Mouse (Mus musculus): ENCODE results near the gene Mapk14. TPM values are rescaled to one million over a fixed set of nuclear protein-coding genes. Genes with fewer than 3 reads are reported as not detected.

Gene Mapk14
- polyA plus RNA-seq, 1 experiment, result 66.2 TPM

- TF ChIP-seq POLR2A (IDR thresholded peaks at IDR 0.05; ENCODE audit: borderline replicate concordance, extremely low read depth, insufficient read depth, insufficient read length, poor library complexity, severe bottlenecking), result no peak
- no peak for TF ChIP-seq CTCF (IDR thresholded peaks at IDR 0.05; ENCODE audit: borderline replicate concordance, extremely low read depth, insufficient read depth, insufficient read length)
- DNase-seq (ENCODE audit: low read depth), result no peak
These were observed 7.5 kb downstream of the Mapk14 start for GRCm38 (mm10) chr17:28698672-28699071.

- TF ChIP-seq CTCF (IDR thresholded peaks at IDR 0.05; ENCODE audit: borderline replicate concordance, extremely low read depth, insufficient read depth, insufficient read length) (no peak), POLR2A (IDR thresholded peaks at IDR 0.05; ENCODE audit: borderline replicate concordance, extremely low read depth, insufficient read depth, insufficient read length, poor library complexity, severe bottlenecking) (no peak)
- no peak for DNase-seq (ENCODE audit: low read depth)
These were observed 8.7 kb downstream of the Mapk14 start for GRCm38 (mm10) chr17:28699789-28700188.

- TF ChIP-seq CTCF (IDR thresholded peaks at IDR 0.05; ENCODE audit: borderline replicate concordance, extremely low read depth, insufficient read depth, insufficient read length), result no peak
- no peak for TF ChIP-seq POLR2A (IDR thresholded peaks at IDR 0.05; ENCODE audit: borderline replicate concordance, extremely low read depth, insufficient read depth, insufficient read length, poor library complexity, severe bottlenecking)
These were observed 10.0 kb downstream of the Mapk14 start for GRCm38 (mm10) chr17:28701171-28701570.

GRCm38 (mm10) chr17:28701737-28702136, 10.6 kb downstream of the Mapk14 start:
- TF ChIP-seq POLR2A (IDR thresholded peaks at IDR 0.05; ENCODE audit: borderline replicate concordance, extremely low read depth, insufficient read depth, insufficient read length, poor library complexity, severe bottlenecking), result no peak
- no peak for TF ChIP-seq CTCF (IDR thresholded peaks at IDR 0.05; ENCODE audit: borderline replicate concordance, extremely low read depth, insufficient read depth, insufficient read length)

More at GRCm38 (mm10) chr17:28701171-28701570, 10.0 kb downstream of the Mapk14 start:
- DNase-seq (ENCODE audit: low read depth), result no peak

GRCm38 (mm10) chr17:28702646-28703045, 11.5 kb downstream of the Mapk14 start:
- no peak for TF ChIP-seq POLR2A (IDR thresholded peaks at IDR 0.05; ENCODE audit: borderline replicate concordance, extremely low read depth, insufficient read depth, insufficient read length, poor library complexity, severe bottlenecking)
- no peak for TF ChIP-seq CTCF (IDR thresholded peaks at IDR 0.05; ENCODE audit: borderline replicate concordance, extremely low read depth, insufficient read depth, insufficient read length)
- no peak for DNase-seq (ENCODE audit: low read depth)

More at GRCm38 (mm10) chr17:28701737-28702136, 10.6 kb downstream of the Mapk14 start:
- no peak for DNase-seq (ENCODE audit: low read depth)

GRCm38 (mm10) chr17:28706697-28707096, 15.6 kb downstream of the Mapk14 start:
- TF ChIP-seq CTCF (IDR thresholded peaks at IDR 0.05; ENCODE audit: borderline replicate concordance, extremely low read depth, insufficient read depth, insufficient read length) (no peak), POLR2A (IDR thresholded peaks at IDR 0.05; ENCODE audit: borderline replicate concordance, extremely low read depth, insufficient read depth, insufficient read length, poor library complexity, severe bottlenecking) (no peak)
- DNase-seq (ENCODE audit: low read depth), result no peak

- TF ChIP-seq POLR2A (IDR thresholded peaks at IDR 0.05; ENCODE audit: borderline replicate concordance, extremely low read depth, insufficient read depth, insufficient read length, poor library complexity, severe bottlenecking) (no peak), CTCF (IDR thresholded peaks at IDR 0.05; ENCODE audit: borderline replicate concordance, extremely low read depth, insufficient read depth, insufficient read length) (no peak)
- no peak for DNase-seq (ENCODE audit: low read depth)
These were observed 16.1 kb downstream of the Mapk14 start for GRCm38 (mm10) chr17:28707136-28707627.

- no peak for DNase-seq (ENCODE audit: low read depth)
- no peak for TF ChIP-seq CTCF (IDR thresholded peaks at IDR 0.05; ENCODE audit: borderline replicate concordance, extremely low read depth, insufficient read depth, insufficient read length)
- TF ChIP-seq POLR2A (IDR thresholded peaks at IDR 0.05; ENCODE audit: borderline replicate concordance, extremely low read depth, insufficient read depth, insufficient read length, poor library complexity, severe bottlenecking), result no peak
These were observed 16.7 kb downstream of the Mapk14 start for GRCm38 (mm10) chr17:28707816-28708215.

- DNase-seq (ENCODE audit: low read depth), result no peak
- TF ChIP-seq CTCF (IDR thresholded peaks at IDR 0.05; ENCODE audit: borderline replicate concordance, extremely low read depth, insufficient read depth, insufficient read length), result no peak
- TF ChIP-seq POLR2A (IDR thresholded peaks at IDR 0.05; ENCODE audit: borderline replicate concordance, extremely low read depth, insufficient read depth, insufficient read length, poor library complexity, severe bottlenecking), result no peak
These were observed 17.9 kb downstream of the Mapk14 start for GRCm38 (mm10) chr17:28708989-28709388.

GRCm38 (mm10) chr17:28709552-28710290, 18.6 kb downstream of the Mapk14 start:
- DNase-seq (ENCODE audit: low read depth), result no peak
- TF ChIP-seq POLR2A (IDR thresholded peaks at IDR 0.05; ENCODE audit: borderline replicate concordance, extremely low read depth, insufficient read depth, insufficient read length, poor library complexity, severe bottlenecking), result no peak
- no peak for TF ChIP-seq CTCF (IDR thresholded peaks at IDR 0.05; ENCODE audit: borderline replicate concordance, extremely low read depth, insufficient read depth, insufficient read length)

GRCm38 (mm10) chr17:28710291-28710688, 19.2 kb downstream of the Mapk14 start:
- TF ChIP-seq CTCF (IDR thresholded peaks at IDR 0.05; ENCODE audit: borderline replicate concordance, extremely low read depth, insufficient read depth, insufficient read length), result no peak
- no peak for DNase-seq (ENCODE audit: low read depth)

- TF ChIP-seq CTCF (IDR thresholded peaks at IDR 0.05; ENCODE audit: borderline replicate concordance, extremely low read depth, insufficient read depth, insufficient read length) (no peak), POLR2A (IDR thresholded peaks at IDR 0.05; ENCODE audit: borderline replicate concordance, extremely low read depth, insufficient read depth, insufficient read length, poor library complexity, severe bottlenecking) (no peak)
- DNase-seq (ENCODE audit: low read depth), result no peak
These were observed 20.1 kb downstream of the Mapk14 start for GRCm38 (mm10) chr17:28711237-28711636.

Measured in brain, embryonic 14.5 days (tissue).